Mouse (Mus musculus): ENCODE measurements at regions not wholly inside any gene's neighbourhood (a gene's known extent, or its start where the extent isn't known, plus 50 kb on each side); places are given as distances from the start of the nearest gene placed in this dataset.

- DNase-seq (ENCODE audit: low read depth, low spot score), result no peak
These were observed 113.4 kb upstream of the Egln3 start for GRCm38 (mm10) chr12:54316980-54317471.

GRCm38 (mm10) chr12:54316066-54316567 lies 112.5 kb upstream of the Egln3 start:
- DNase-seq (ENCODE audit: low read depth, low spot score), result no peak

GRCm38 (mm10) chr12:54314153-54314552 lies 110.5 kb upstream of the Egln3 start:
- no peak for DNase-seq (ENCODE audit: low read depth, low spot score)

- DNase-seq (ENCODE audit: low read depth, low spot score), result no peak
These were observed 109.7 kb upstream of the Egln3 start for GRCm38 (mm10) chr12:54313211-54313845.

- no peak for DNase-seq (ENCODE audit: low read depth, low spot score)
These were observed 109.0 kb upstream of the Egln3 start for GRCm38 (mm10) chr12:54312522-54313210.

GRCm38 (mm10) chr12:54311896-54312521 lies 108.3 kb upstream of the Egln3 start:
- no peak for DNase-seq (ENCODE audit: low read depth, low spot score)

GRCm38 (mm10) chr12:54309874-54310273 lies 106.2 kb upstream of the Egln3 start:
- no peak for DNase-seq (ENCODE audit: low read depth, low spot score)

- DNase-seq (ENCODE audit: low read depth, low spot score), result no peak
These were observed 105.6 kb upstream of the Egln3 start for GRCm38 (mm10) chr12:54309219-54309618.

GRCm38 (mm10) chr12:54305135-54305630 lies 101.5 kb upstream of the Egln3 start:
- DNase-seq (ENCODE audit: low read depth, low spot score), result no peak

GRCm38 (mm10) chr12:54303746-54304145 lies 100.1 kb upstream of the Egln3 start:
- no peak for DNase-seq (ENCODE audit: low read depth, low spot score)

GRCm38 (mm10) chr12:54299506-54299905 lies 95.8 kb upstream of the Egln3 start:
- DNase-seq (ENCODE audit: low read depth, low spot score), result no peak

- DNase-seq (ENCODE audit: low read depth, low spot score), result no peak
These were observed 89.6 kb upstream of the Egln3 start for GRCm38 (mm10) chr12:54293248-54293647.

- DNase-seq (ENCODE audit: low read depth, low spot score), result no peak
These were observed 86.7 kb upstream of the Egln3 start for GRCm38 (mm10) chr12:54290311-54290710.

- no peak for DNase-seq (ENCODE audit: low read depth, low spot score)
These were observed 85.1 kb upstream of the Egln3 start for GRCm38 (mm10) chr12:54288747-54289146.

GRCm38 (mm10) chr12:54288041-54288502 lies 84.4 kb upstream of the Egln3 start:
- DNase-seq (ENCODE audit: low read depth, low spot score), result no peak

GRCm38 (mm10) chr12:54286911-54287819 lies 83.5 kb upstream of the Egln3 start:
- DNase-seq (ENCODE audit: low read depth, low spot score), result no peak

GRCm38 (mm10) chr12:54283646-54284045 lies 80.0 kb upstream of the Egln3 start:
- DNase-seq (ENCODE audit: low read depth, low spot score), result no peak

- no peak for DNase-seq (ENCODE audit: low read depth, low spot score)
These were observed 79.4 kb upstream of the Egln3 start for GRCm38 (mm10) chr12:54283011-54283410.

GRCm38 (mm10) chr12:54282281-54282921 lies 78.7 kb upstream of the Egln3 start:
- DNase-seq (ENCODE audit: low read depth, low spot score), result no peak

GRCm38 (mm10) chr12:54280457-54280856 lies 76.8 kb upstream of the Egln3 start:
- no peak for DNase-seq (ENCODE audit: low read depth, low spot score)

- no peak for DNase-seq (ENCODE audit: low read depth, low spot score)
These were observed 76.3 kb upstream of the Egln3 start for GRCm38 (mm10) chr12:54280001-54280400.

Measured in retina, postnatal 7 days (tissue).